Mouse (Mus musculus) hindbrain, embryonic 16.5 days (tissue): ENCODE data around the gene Thop1. TPM values are rescaled to one million over a fixed set of nuclear protein-coding genes. Genes with fewer than 3 reads are reported as not detected.

Experiments
- ATAC-seq: fragments of 200-750 bp; cut with Nextera tagmentation; 2 replicates; pipeline ENCODE4 v1.8.0; 2017; ENCODE audit warnings: moderate TSS enrichment, moderate library complexity
- H3K27ac ChIP-seq: fragments of 300-500 bp; sonication (generic); 2 replicates; pipeline ENCODE4 v1.5.1; 2014; ENCODE audit warnings: low read depth, mild to moderate bottlenecking, control low read depth, low read length, moderate library complexity
- H3K27me3 ChIP-seq: fragments of 300-500 bp; sonication (generic); replicated peaks from 2 replicates; pipeline ENCODE4 v1.6.1; 2014; ENCODE audit warnings: low read length; ENCODE audit not compliant: control insufficient read depth, insufficient read depth
- H3K36me3 ChIP-seq: fragments of 300-500 bp; sonication (generic); 2 replicates; pipeline ENCODE4 v1.6.1; 2014; ENCODE audit warnings: mild to moderate bottlenecking, low read length, moderate library complexity, mixed read lengths; ENCODE audit not compliant: control insufficient read depth, insufficient read depth
- H3K4me1 ChIP-seq: fragments of 300-500 bp; sonication (generic); 2 replicates; pipeline ENCODE4 v1.6.1; 2014; ENCODE audit warnings: low read depth, low read length; ENCODE audit not compliant: control insufficient read depth, insufficient read depth
- H3K4me2 ChIP-seq: fragments of 300-500 bp; sonication (generic); 2 replicates; pipeline ENCODE4 v1.6.1; 2014; ENCODE audit warnings: mild to moderate bottlenecking, low read length, control low read depth, moderate library complexity
- H3K4me3 ChIP-seq: fragments of 300-500 bp; sonication (generic); 2 replicates; pipeline ENCODE4 v1.5.1; 2014; ENCODE audit warnings: mild to moderate bottlenecking, low read length, control low read depth, moderate library complexity
- H3K9ac ChIP-seq: fragments of 300-500 bp; sonication (generic); 2 replicates; pipeline ENCODE4 v1.6.1; 2014; ENCODE audit warnings: low read depth, mild to moderate bottlenecking, control low read depth, low read length, moderate library complexity
- H3K9me3 ChIP-seq: fragments of 300-500 bp; sonication (generic); 2 replicates; pipeline ENCODE4 v1.6.1; 2014; ENCODE audit warnings: mild to moderate bottlenecking, low read length, moderate library complexity; ENCODE audit not compliant: control insufficient read depth
- WGBS: fragments of 180-500 bp; shearing (Covaris S2); extraction: QIAGEN DNeasy Blood & Tissue Kit; methylation state at CpG from one replicate; pipeline ENCODE4 v1.1.7; 2014; 5-methylcytosine and 5-hydroxymethylcytosine counted together
- polyA plus RNA-seq: library from polyadenylated mRNA; unstranded; fragments of >200 nt; fragmentation: Nextera tagmentation; extraction: Ambion mirVana; gene quantifications from 2 replicates; pipeline ENCODE4 v1.2.1, GENCODE M21; 2015

The Thop1 gene
- 49.8 and 53.5 TPM in 2 replicates for polyA plus RNA-seq

DNA sequence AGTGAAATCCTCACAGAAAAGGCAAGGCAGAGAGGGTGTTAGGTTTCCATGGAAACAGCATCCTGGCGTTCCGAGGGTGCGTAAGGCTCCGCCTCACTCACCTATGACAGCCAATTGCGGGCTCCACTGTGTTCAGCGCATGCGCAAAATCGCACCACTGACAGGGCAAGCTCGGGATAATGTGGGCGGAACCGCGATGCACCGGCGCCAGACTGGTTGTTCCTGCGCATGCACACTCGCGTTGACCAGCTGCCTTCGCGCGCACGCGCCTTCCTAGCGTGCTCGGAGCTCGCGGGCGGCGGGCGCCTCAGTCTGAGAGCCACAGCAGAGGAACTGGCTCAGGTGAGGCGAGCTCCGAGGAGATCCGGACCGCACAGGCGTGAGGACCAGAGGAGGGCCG is at the start of gene Thop1:
Gene Thop1 (plus strand): TSS at position 200 of the 400 bp plus-strand sequence.
- no peaks in the 10 kb centered on the region for H3K27me3 ChIP-seq
- WGBS = under 1% methylated on average over 35 of the region's 35 CpGs
- peak within 1 kb of the TSS; percentile 68 for H3K27ac ChIP-seq
- no peaks in the 10 kb centered on the region for H3K9me3 ChIP-seq
- peaks cover 18% of the 10 kb centered on the region for H3K4me1 ChIP-seq
- ATAC-seq = peak; percentile 98
- peak within 1 kb of the TSS; percentile 83 for H3K9ac ChIP-seq
- peaks cover 13% of the 10 kb centered on the region for H3K36me3 ChIP-seq
- peak within 1 kb of the TSS; percentile 62 for H3K4me2 ChIP-seq
- H3K4me3 ChIP-seq = peak within 1 kb of the TSS; percentile 75

DNA sequence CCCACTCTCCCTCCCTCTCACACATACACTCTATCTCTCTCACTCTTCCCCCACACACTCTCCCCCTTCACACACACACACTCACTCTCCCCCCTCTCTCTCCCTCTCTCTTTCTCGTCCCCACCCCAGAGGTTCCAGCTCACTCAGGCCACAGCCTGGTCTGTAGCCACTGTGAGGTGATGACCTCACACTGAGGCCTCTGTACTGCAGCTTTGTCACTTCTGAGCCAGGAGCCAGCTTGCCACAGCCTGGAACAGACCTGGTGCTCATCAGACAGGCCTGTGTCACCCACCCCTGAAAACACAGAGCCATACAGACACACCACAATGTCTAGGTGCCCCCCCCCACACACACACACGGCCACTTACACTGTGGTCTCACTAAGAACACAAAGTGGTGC is 49.6 kb upstream of the Thop1 start:
- H3K4me1 ChIP-seq = peaks cover 14% of the 10 kb centered on the region

DNA sequence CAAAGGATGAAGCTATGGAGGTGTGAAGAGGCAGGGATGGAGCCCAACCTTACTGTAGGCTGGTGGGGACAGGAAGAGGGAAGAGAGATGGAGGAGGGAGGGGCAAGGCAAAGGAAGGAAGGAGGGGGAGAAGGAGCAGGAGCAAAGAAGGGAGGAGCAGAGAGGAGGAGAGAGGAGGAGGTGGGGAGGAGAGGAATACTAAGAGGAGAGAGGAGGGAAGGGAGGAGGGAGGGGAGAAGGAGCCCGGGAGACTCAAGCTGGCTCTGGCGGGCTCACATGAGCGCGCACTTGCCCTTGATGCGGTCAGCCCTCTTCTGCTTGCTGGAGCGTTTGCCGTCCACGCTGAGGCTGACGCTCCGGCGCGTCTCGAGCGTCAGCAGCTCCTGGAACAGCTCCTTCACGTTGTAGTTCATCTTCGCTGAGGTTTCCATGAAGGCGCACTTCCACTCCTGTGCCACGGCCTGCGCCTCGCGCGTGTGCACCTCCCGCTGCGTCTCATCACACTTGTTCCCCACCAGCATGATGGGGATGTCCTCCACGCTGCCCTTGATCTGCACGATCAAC is 48.2 kb upstream of the Thop1 start:
- Histone ChIP-seq H3K9ac (peak overlapping the region; percentile 25), H3K36me3 (peaks cover 4% of the 10 kb centered on the region; the same call in 1 of the 2 replicates), H3K9me3 (no peaks in the 10 kb centered on the region), H3K27me3 (peaks cover 2% of the 10 kb centered on the region; the same call in 1 of the 2 replicates), H3K4me1 (peaks cover 13% of the 10 kb centered on the region), H3K4me2 (peak overlapping the region; percentile 34), H3K27ac (no peak overlapping the region), H3K4me3 (no peak overlapping the region)
- 20% methylated on average over 18 of the region's 26 CpGs for WGBS
- ATAC-seq = no peak

More for the DNA sequence above, 49.6 kb upstream of the Thop1 start:
- ATAC-seq = no peak
- Histone ChIP-seq H3K4me3 (no peak overlapping the region), H3K4me2 (no peak overlapping the region), H3K9ac (no peak overlapping the region; the same call in 1 of the 2 replicates), H3K36me3 (peaks cover 4% of the 10 kb centered on the region; the same call in 1 of the 2 replicates), H3K27me3 (peaks cover 2% of the 10 kb centered on the region; the same call in 1 of the 2 replicates), H3K27ac (no peak overlapping the region), H3K9me3 (no peaks in the 10 kb centered on the region)
- 51% methylated on average over 2 of the region's 2 CpGs for WGBS

DNA sequence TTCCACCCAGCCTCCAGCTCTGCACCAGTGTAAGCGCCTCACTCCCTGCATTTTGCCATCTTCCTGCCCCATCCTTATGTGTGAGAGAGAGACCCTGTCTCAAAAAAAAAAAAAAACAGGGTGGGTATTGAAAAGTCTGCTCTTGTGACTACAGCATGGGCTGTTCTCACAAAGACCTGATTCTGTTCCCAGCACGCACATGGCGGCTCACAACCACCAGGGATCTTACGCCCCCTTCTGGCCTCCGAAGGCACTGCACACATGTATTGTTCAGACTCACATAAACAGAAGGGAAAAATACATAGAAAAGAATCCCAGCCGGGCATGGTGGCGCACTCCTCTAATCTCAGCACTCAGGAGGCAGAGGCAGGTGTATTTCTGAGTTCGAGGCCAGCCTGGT is 47.1 kb upstream of the Thop1 start:
- 68% methylated on average over 8 of the region's 8 CpGs for WGBS
- H3K4me1 ChIP-seq = peaks cover 13% of the 10 kb centered on the region
- H3K4me2 ChIP-seq = no peak overlapping the region; the same call in 1 of the 2 replicates
- ATAC-seq = no peak
- H3K9ac ChIP-seq = no peak overlapping the region
- H3K4me3 ChIP-seq = no peak overlapping the region
- peaks cover 4% of the 10 kb centered on the region; the same call in 1 of the 2 replicates for H3K36me3 ChIP-seq
- no peaks in the 10 kb centered on the region for H3K9me3 ChIP-seq
- peaks cover 2% of the 10 kb centered on the region for H3K27me3 ChIP-seq
- H3K27ac ChIP-seq = no peak overlapping the region

DNA sequence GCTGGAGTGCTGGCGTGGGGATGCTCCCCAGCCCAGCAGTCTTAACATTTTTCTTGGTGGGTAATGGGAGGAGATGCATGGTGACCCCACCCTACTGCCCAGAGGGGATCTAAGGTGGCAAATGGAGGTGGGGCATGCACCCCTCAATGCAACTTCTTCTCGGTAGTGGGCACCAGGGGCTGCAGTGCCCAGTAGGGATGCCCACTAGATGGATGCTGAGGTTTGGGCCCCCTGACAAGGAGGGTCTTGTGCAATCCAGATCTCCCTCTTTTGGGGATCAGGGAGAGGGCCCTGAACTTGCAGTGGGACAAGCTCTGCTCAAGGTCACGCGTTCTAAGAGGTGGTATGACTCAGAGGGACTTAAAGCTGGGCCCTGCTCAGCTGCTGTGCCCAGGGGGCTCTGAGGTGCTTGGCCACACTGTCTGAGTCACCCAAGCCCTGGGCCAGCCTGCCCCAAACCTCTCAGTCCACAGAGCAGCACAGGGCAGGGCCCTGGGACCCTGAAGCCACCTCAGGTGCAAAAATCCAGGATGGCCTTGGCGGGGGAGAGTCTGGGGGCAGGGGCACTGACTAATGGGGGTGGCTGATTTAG is 45.4 kb upstream of the Thop1 start:
- Histone ChIP-seq H3K4me3 (peak overlapping the region; percentile 60), H3K9ac (peak overlapping the region; percentile 94), H3K4me2 (peak overlapping the region; percentile 91), H3K9me3 (no peaks in the 10 kb centered on the region), H3K36me3 (peaks cover under 1% of the 10 kb centered on the region; the same call in 1 of the 2 replicates), H3K27ac (no peak overlapping the region; the same call in 1 of the 2 replicates), H3K4me1 (peaks cover 13% of the 10 kb centered on the region), H3K27me3 (peaks cover 2% of the 10 kb centered on the region)
- 63% methylated on average over 5 of the region's 5 CpGs for WGBS
- no peak for ATAC-seq

DNA sequence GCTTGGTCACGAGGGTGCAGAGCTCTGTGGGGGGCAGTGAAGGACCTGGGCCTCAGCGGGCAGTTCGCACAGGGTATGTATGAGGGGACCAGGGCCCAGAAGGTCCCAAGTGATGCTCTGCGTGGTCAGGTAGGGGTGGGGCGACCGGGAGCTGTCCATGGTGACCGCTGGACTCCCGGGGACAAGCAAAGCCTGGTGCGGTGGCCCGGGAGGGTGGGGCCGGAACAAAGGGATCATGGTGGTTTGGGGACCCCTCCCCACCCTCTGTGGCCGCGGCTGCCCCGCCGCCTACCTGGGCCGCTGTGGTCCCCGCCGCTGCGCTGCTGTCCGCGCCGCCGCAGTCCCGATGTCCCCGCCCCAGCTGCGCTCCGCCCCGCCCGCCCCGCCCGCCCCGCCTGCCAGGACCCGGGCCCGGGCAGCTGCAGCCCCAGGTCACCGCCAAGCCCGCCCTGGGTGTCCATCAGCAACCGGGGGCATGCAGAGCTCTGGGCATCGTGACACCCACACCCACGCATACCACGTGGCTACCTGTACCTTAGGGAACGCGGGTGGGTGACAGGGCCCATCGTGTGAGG is 44.7 kb upstream of the Thop1 start:
- ATAC-seq = peak; percentile 56
- Histone ChIP-seq H3K4me1 (peaks cover 13% of the 10 kb centered on the region), H3K9me3 (no peaks in the 10 kb centered on the region), H3K27me3 (peaks cover 2% of the 10 kb centered on the region), H3K4me2 (peak overlapping the region; percentile 91), H3K4me3 (peak overlapping the region; percentile 60), H3K27ac (peak overlapping the region; percentile 29), H3K9ac (peak overlapping the region; percentile 94), H3K36me3 (peaks cover 4% of the 10 kb centered on the region)
- 2% methylated on average over 25 of the region's 43 CpGs for WGBS

DNA sequence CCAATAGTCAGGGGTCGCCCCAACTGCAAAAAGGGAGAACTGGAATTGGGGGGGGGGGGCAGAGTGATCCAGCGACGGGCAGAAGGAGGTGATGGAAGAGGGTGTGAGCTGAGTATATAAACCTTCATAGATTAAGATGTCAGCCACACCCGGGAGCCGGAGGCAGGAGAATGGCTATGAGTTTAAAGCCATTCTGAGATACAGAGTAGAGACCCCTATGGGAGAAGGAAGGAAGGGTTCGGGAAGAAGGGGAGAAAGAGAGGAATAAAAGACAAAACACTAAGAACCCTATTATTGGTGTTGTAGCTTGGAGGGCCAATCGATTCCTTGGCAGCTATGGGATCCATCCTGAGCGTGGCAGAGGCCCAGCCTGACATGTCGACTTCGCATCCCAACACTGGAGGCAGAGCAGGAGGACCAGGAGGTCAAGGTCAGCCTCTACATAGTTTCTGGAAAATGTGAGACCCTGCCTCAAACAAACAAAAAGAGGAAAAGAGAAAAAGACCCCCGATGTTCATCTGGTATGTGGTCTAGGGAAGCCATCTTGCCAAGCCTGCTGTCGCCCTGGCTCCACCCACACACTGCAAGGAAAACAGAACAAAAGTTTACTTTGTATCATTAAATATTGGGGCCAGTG is 44.1 kb upstream of the Thop1 start, which contains the start of gene Diras1:
Gene Diras1 (minus strand): TSS at position 24 of the 637 bp plus-strand sequence.
- Histone ChIP-seq H3K4me1 (peaks cover 13% of the 10 kb centered on the region), H3K27me3 (peaks cover 2% of the 10 kb centered on the region), H3K27ac (peak within 1 kb of the TSS; percentile 29), H3K4me2 (peak within 1 kb of the TSS; percentile 91), H3K4me3 (peak within 1 kb of the TSS; percentile 60), H3K36me3 (peaks cover 9% of the 10 kb centered on the region), H3K9ac (peak within 1 kb of the TSS; percentile 94), H3K9me3 (no peaks in the 10 kb centered on the region)
- 42% methylated on average over 12 of the region's 12 CpGs for WGBS
- ATAC-seq = peak; percentile 10; the same call in 1 of the 2 replicates

DNA sequence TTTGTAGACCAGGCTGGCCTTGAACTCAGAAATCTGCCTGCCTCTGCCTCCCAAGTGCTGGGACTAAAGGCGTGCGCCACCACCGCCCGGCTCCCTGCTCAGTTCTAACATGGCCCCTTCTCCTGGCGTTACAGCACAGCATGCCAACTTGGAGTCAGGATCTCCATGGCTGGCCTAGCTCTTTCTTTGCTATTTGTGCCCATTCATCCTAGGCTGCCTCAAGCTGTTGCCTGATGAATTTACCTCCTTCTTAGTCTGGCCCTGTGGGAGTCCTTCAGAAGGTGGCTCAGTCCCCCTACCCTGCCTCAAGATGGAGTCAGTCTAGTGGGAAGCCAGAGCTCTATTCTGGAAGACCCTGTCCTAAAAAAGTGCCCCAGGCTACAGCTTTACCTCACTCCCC is 43.0 kb upstream of the Thop1 start:
- Histone ChIP-seq H3K4me3 (no peak overlapping the region), H3K9me3 (no peaks in the 10 kb centered on the region), H3K36me3 (peaks cover 16% of the 10 kb centered on the region), H3K27ac (no peak overlapping the region), H3K27me3 (peaks cover 2% of the 10 kb centered on the region), H3K9ac (no peak overlapping the region), H3K4me2 (no peak overlapping the region), H3K4me1 (peaks cover 10% of the 10 kb centered on the region)
- WGBS = 85% methylated on average over 5 of the region's 5 CpGs
- ATAC-seq = no peak

DNA sequence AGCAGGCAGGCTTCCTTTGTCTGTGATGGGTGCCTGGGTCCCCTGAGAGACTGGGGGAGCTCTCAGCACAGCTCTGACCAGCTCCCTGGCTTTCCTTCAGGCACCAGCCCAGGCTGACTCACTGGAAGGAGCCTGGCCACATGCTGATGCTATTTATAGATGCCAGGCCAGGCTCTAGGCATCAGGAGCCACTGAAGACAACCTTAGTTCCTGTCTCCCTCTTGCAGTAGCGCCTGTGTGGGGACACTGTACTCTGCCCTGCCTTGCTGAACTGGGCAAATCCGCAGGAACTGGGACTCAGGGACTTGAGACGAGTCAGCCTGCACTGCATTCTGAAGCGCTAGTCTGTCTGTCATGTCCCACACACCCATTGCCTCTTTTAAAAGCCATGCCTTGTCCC is 42.5 kb upstream of the Thop1 start:
- ATAC-seq = no peak
- no peaks in the 10 kb centered on the region for H3K9me3 ChIP-seq
- no peak overlapping the region for H3K4me3 ChIP-seq
- H3K4me2 ChIP-seq = no peak overlapping the region
- H3K4me1 ChIP-seq = peaks cover 8% of the 10 kb centered on the region
- H3K27ac ChIP-seq = no peak overlapping the region
- 63% methylated on average over 4 of the region's 4 CpGs for WGBS
- peaks cover 2% of the 10 kb centered on the region for H3K27me3 ChIP-seq
- peaks cover 18% of the 10 kb centered on the region for H3K36me3 ChIP-seq
- H3K9ac ChIP-seq = no peak overlapping the region
